Comparison of ENCODE assay signal across 9 mouse cellular contexts in the genomic region with DNA sequence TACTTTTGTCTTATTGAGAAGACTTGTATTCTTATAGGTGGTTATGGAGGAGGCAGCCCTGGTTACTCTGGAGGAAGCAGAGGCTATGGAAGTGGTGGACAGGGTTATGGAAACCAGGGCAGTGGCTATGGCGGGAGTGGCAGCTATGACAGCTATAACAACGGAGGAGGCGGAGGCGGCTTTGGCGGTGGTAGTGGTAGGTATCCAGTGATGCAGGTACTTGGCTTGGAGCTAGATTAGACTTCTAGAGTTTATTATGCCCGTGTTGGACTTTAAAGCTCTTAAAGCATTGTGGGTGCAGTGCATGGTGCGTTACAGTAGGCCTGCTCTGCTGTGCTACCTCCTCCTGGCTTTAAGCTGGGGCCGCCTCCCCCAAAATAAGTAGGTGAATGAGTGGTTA. TPM values are rescaled to one million over a fixed set of nuclear protein-coding genes. Genes with fewer than 3 reads are reported as not detected.
A peak's percentile ranks its signal among the peaks of the same experiment; 100 is the strongest.
DNase-seq lines count a peak whose midpoint lies in the region; ATAC-seq lines count a peak whose summit lies in the region.
"Had no signal": no experiment of that assay in that cellular context is flagged by ENCODE, and none has a peak within 500 bp of the region (broad histone marks: within the 10 kb centered on the region; RNA-seq: fewer than 3 reads in every experiment).

No protein-coding gene starts in this region.

- no peaks in the 10 kb centered on the region for H3K27me3 ChIP-seq in heart, embryonic 15.5 days
- no peaks in the 10 kb centered on the region for H3K27me3 ChIP-seq in hindbrain, embryonic 12.5 days
- no peaks in the 10 kb centered on the region for H3K27me3 ChIP-seq in midbrain, embryonic 11.5 days (ENCODE audit: control insufficient read depth, insufficient read depth, low read length)

- intact Hi-C loops in heart, postnatal 36 days (cut with DNase I): no loop called here

- H3K27ac ChIP-seq in heart, embryonic 15.5 days: no peak overlapping the region; the same call in 1 of the 2 replicates
- no peak overlapping the region for H3K27ac ChIP-seq in hindbrain, embryonic 12.5 days
- no peak overlapping the region for H3K27ac ChIP-seq in midbrain, embryonic 11.5 days (ENCODE audit: low read depth, low read length)

- no peak for DNase-seq in heart, postnatal 36 days
- peak; percentile 26 for DNase-seq in MN1 (ENCODE audit: low spot score)
- no peak for DNase-seq in midbrain, embryonic 11.5 days (ENCODE audit: low spot score, missing footprints)
- DNase-seq in cerebellum, adult 11 months: no peak
- DNase-seq in frontal cortex, postnatal 25 days (ENCODE audit: low spot score in 2 of 2): no peak
- no peak for DNase-seq in lung, postnatal 10 days
- DNase-seq: layer of hippocampus, adult 9-11 months had no signal

- H3K36me3 ChIP-seq in heart, embryonic 15.5 days: peaks cover 58% of the 10 kb centered on the region
- peaks cover 58% of the 10 kb centered on the region for H3K36me3 ChIP-seq in hindbrain, embryonic 12.5 days
- peaks cover 36% of the 10 kb centered on the region for H3K36me3 ChIP-seq in midbrain, embryonic 11.5 days (ENCODE audit: control insufficient read depth, insufficient read depth, low read length)

- peak overlapping the region; percentile 73 for H3K4me3 ChIP-seq in heart, embryonic 15.5 days
- H3K4me3 ChIP-seq in hindbrain, embryonic 12.5 days: peak overlapping the region; percentile 66
- H3K4me3 ChIP-seq in midbrain, embryonic 11.5 days (ENCODE audit: low read depth, low read length): peak overlapping the region; percentile 52

- peak overlapping the region; percentile 69 for H3K4me2 ChIP-seq in heart, embryonic 15.5 days
- H3K4me2 ChIP-seq in hindbrain, embryonic 12.5 days (replicated peaks): peak overlapping the region; percentile 86
- peak overlapping the region; percentile 81 for H3K4me2 ChIP-seq in midbrain, embryonic 11.5 days

- 67% methylated on average over 8 of the region's 8 CpGs for WGBS in heart, embryonic 15.5 days
- 73% methylated on average over 8 of the region's 8 CpGs for WGBS in hindbrain, embryonic 12.5 days
- 76% methylated on average over 8 of the region's 8 CpGs for WGBS in midbrain, embryonic 11.5 days

- no peaks in the 10 kb centered on the region for H3K9me3 ChIP-seq in heart, embryonic 15.5 days (replicated peaks)
- H3K9me3 ChIP-seq in hindbrain, embryonic 12.5 days (replicated peaks): no peaks in the 10 kb centered on the region
- no peaks in the 10 kb centered on the region for H3K9me3 ChIP-seq in midbrain, embryonic 11.5 days (ENCODE audit: control insufficient read depth, low read length)

- ATAC-seq in heart, embryonic 15.5 days (replicated peaks; ENCODE audit: insufficient number of reproducible peaks, insufficient read depth, low FRiP score, low read depth): no peak
- no peak for ATAC-seq in hindbrain, embryonic 12.5 days (ENCODE audit: low FRiP score)
- ATAC-seq in midbrain, embryonic 11.5 days (ENCODE audit: low FRiP score): no peak

- H3K4me1 ChIP-seq in heart, embryonic 15.5 days (replicated peaks): peaks cover 36% of the 10 kb centered on the region
- peaks cover 40% of the 10 kb centered on the region for H3K4me1 ChIP-seq in hindbrain, embryonic 12.5 days
- peaks cover 23% of the 10 kb centered on the region for H3K4me1 ChIP-seq in midbrain, embryonic 11.5 days (ENCODE audit: control insufficient read depth, insufficient read depth, low read length)

- H3K9ac ChIP-seq in heart, embryonic 15.5 days: peak overlapping the region; percentile 20; the same call in 1 of the 2 replicates
- peak overlapping the region; percentile 78 for H3K9ac ChIP-seq in hindbrain, embryonic 12.5 days
- peak overlapping the region; percentile 36 for H3K9ac ChIP-seq in midbrain, embryonic 11.5 days (ENCODE audit: low read length)

RNA-seq across cellular contexts. Expression of a gene that starts 2.7 kb away (rescaled TPM):
- polyA plus RNA-seq in heart, embryonic 15.5 days (2015; fragmentation: Nextera tagmentation; extraction: Ambion mirVana): 367 and 376 TPM in 2 replicates
- total RNA-seq in heart, postnatal 36 days (2021): 100 to 1,000 TPM; 140 to 154 TPM
- 1,137 and 1,149 TPM in 2 replicates for polyA plus RNA-seq in hindbrain, embryonic 12.5 days (2016; fragmentation: Nextera tagmentation; extraction: Ambion mirVana)
- polyA plus RNA-seq in midbrain, embryonic 11.5 days (2014; fragmentation: Nextera tagmentation; extraction: Ambion mirVana): 1,348 and 1,391 TPM in 2 replicates

RNA-seq across cellular contexts. Expression of a gene that starts 3.3 kb away (rescaled TPM):
- polyA plus RNA-seq in heart, embryonic 15.5 days (2015; fragmentation: Nextera tagmentation; extraction: Ambion mirVana): 80.0 and 84.2 TPM in 2 replicates
- 10 to 100 TPM; 54.2 to 58.7 TPM for total RNA-seq in heart, postnatal 36 days (2021)
- polyA plus RNA-seq in hindbrain, embryonic 12.5 days (2016; fragmentation: Nextera tagmentation; extraction: Ambion mirVana): 188 and 190 TPM in 2 replicates
- 206 and 218 TPM in 2 replicates for polyA plus RNA-seq in midbrain, embryonic 11.5 days (2014; fragmentation: Nextera tagmentation; extraction: Ambion mirVana)

RNA-seq across cellular contexts. Expression of a gene that starts 15.3 kb away (rescaled TPM):
- polyA plus RNA-seq in heart, embryonic 15.5 days (2015; fragmentation: Nextera tagmentation; extraction: Ambion mirVana): 1.9 and 5.0 TPM in 2 replicates
- total RNA-seq in heart, postnatal 36 days (2021): under 1 TPM; 0.67 to 0.73 TPM
- 5.1 and 5.4 TPM in 2 replicates for polyA plus RNA-seq in hindbrain, embryonic 12.5 days (2016; fragmentation: Nextera tagmentation; extraction: Ambion mirVana)
- 6.8 and 6.9 TPM in 2 replicates for polyA plus RNA-seq in midbrain, embryonic 11.5 days (2014; fragmentation: Nextera tagmentation; extraction: Ambion mirVana)

RNA-seq across cellular contexts. Expression of a gene that starts 29.6 kb away (rescaled TPM):
- polyA plus RNA-seq in heart, embryonic 15.5 days (2015; fragmentation: Nextera tagmentation; extraction: Ambion mirVana): 145 and 168 TPM in 2 replicates
- 10 to 100 TPM; 56.6 to 56.9 TPM for total RNA-seq in heart, postnatal 36 days (2021)
- 235 and 247 TPM in 2 replicates for polyA plus RNA-seq in hindbrain, embryonic 12.5 days (2016; fragmentation: Nextera tagmentation; extraction: Ambion mirVana)
- 286 and 307 TPM in 2 replicates for polyA plus RNA-seq in midbrain, embryonic 11.5 days (2014; fragmentation: Nextera tagmentation; extraction: Ambion mirVana)

Comparison
In these comparisons a context has a peak if more than half of its experiments do, and no peak if none do; other contexts are left out.
1. H3K9ac ChIP-seq: peak in every context shown above with its lines; median percentile 78 in hindbrain, embryonic 12.5 days; 36 in midbrain, embryonic 11.5 days; 20 in heart, embryonic 15.5 days.